Mouse (Mus musculus): ENCODE results near the gene Tbx1. TPM values are rescaled to one million over a fixed set of nuclear protein-coding genes. Genes with fewer than 3 reads are reported as not detected.

Tbx1 gene
- polyA plus RNA-seq (2021): 0.13 TPM

DNA sequence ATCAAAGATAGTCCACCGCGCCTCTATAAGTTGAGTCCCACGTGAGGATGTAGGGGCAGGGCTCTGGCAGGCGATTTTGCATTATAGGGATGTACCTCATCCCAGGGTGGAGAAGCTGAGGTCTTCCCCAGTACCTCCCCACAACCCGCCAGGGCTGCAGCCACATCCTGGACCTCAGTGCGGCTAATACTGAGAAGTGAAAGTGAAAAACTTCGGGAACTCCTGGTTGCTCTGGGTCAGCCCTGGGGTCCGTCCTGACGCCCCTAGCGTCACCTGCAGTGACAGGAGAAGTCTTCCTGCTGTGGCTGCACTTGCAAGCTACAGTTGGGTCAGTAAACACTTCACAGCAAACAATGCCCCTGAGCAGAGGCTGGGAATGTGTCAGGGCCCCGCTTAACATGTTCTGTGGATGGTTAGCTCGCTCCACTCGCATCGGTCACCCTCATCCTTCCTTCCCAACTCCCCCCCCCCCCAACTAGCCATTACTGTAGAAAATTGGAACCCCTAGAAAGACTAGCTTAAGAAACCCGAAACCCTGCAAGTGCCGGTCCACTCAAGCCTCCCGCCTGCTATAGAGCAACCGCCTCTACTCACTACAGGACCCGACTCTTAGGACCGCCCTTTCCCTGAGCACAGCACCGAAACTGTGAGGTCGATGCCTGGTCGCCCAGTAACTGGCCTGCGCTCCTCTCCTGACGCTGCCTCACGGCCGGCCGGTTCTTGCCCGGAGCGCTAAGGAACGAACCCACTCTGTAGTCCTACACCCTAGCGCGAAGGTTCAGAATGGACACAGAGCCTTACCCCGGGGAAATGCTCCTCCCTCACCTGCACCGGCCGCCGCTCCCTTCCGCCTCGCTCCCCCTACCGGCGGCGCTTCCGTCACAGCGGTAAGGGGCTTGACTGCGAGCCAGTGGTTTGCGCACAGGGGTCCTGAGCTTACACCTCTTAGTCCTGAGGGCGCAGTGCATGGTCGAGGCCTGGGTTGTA, at the start of gene Tbx1:
Tbx1 (minus strand) TSS at position 868 of the 987 bp plus-strand sequence.
- TF ChIP-seq CTCF (IDR thresholded peaks at IDR 0.05): no peak
- ChIA-PET CTCF (no interaction called here), POLR2A (no interaction called here)
- peaks cover 36% of the 10 kb centered on the region for H3K27me3 ChIP-seq
- in situ Hi-C loops (cut with MboI; ENCODE audit: low pct_unique_long_range_greater_than_20kb): no loop called here
- ATAC-seq: no peak
- DNase-seq (ENCODE audit: low read depth, low spot score): no peak

- no peak for TF ChIP-seq CTCF (IDR thresholded peaks at IDR 0.05)
- ATAC-seq: no peak
- CTCF ChIA-PET: no interaction called here
- in situ Hi-C loops (cut with MboI; ENCODE audit: low pct_unique_long_range_greater_than_20kb): loop anchor here (5.0 kb wide), 1 partner anchor 33 kb away; no protein-coding TSS in a partner anchor
- POLR2A ChIA-PET: interaction anchor here (1.5 kb wide), 1 partner anchor 47 kb away, joined by 4 read pairs; no protein-coding TSS in a partner anchor
- DNase-seq (ENCODE audit: low read depth, low spot score): no peak
- peaks cover 5% of the 10 kb centered on the region for H3K27me3 ChIP-seq
These were observed 49.0 kb upstream of the Tbx1 start for GRCm38 (mm10) chr16:18639382-18639929.

DNA sequence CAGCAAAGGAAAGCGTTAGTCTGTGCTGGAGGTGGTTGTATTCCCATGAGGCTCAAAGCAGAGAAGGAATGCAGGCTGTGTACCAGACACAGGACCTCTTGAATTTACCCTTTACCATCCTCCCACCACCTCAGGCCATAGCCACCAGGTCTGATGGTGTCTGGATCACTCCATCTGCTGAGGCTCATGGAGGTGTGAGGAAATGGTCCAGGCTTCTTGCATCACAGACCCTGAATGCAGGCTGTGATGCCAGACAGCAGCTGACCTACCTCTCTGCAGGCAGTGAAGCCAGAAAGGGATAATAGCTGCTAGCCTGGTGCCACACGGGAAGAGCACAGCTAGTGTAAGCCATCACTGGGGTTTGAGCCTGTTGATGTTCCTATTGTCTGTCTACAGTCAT, 47.9 kb upstream of the Tbx1 start:
- in situ Hi-C loops (cut with MboI; ENCODE audit: low pct_unique_long_range_greater_than_20kb): loop anchor here (5.0 kb wide), 1 partner anchor 34 kb away; no protein-coding TSS in a partner anchor
- TF ChIP-seq CTCF (IDR thresholded peaks at IDR 0.05): no peak
- ATAC-seq (no peak), DNase-seq (ENCODE audit: low read depth, low spot score) (no peak)
- ChIA-PET POLR2A (interaction anchor here (1.5 kb wide), 1 partner anchor 48 kb away, joined by 4 read pairs; no protein-coding TSS in a partner anchor), CTCF (interaction anchor here (1.2 kb wide), 1 partner anchor 194 kb away, joined by 3 read pairs; no protein-coding TSS in a partner anchor)
- peaks cover 5% of the 10 kb centered on the region for H3K27me3 ChIP-seq

DNA sequence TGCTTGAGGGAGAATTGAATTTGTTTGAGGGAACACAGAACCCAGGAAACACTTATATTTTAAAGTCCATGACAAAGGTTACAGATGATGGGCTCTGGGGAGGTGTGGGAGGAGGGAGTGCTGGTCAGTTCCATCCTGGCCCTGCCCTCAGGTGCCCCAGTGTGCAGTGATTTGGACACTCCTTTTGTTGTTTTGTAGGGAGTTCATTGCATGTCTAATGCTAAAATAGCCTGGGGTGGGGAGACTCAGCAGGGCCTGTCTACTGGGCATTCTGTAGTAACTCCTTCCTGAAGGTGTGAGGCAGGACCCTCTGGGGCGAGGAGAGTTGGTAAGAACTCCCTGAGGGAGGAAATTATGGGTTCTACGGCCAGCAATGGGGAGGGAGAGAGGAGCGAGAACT, 46.3 kb upstream of the Tbx1 start:
- TF ChIP-seq CTCF (IDR thresholded peaks at IDR 0.05): no peak
- in situ Hi-C loops (cut with MboI; ENCODE audit: low pct_unique_long_range_greater_than_20kb): loop anchor here (5.0 kb wide), 1 partner anchor 35 kb away; no protein-coding TSS in a partner anchor
- no peak for DNase-seq (ENCODE audit: low read depth, low spot score)
- peaks cover 5% of the 10 kb centered on the region for H3K27me3 ChIP-seq
- no peak for ATAC-seq
- ChIA-PET POLR2A (no interaction called here), CTCF (no interaction called here)

GRCm38 (mm10) chr16:18636401-18636800, 45.9 kb upstream of the Tbx1 start:
- peaks cover 5% of the 10 kb centered on the region for H3K27me3 ChIP-seq
- no peak for DNase-seq (ENCODE audit: low read depth, low spot score)
- CTCF ChIA-PET: interaction anchor here (1.0 kb wide), 1 partner anchor 193 kb away, joined by 3 read pairs; no protein-coding TSS in a partner anchor
- in situ Hi-C loops (cut with MboI; ENCODE audit: low pct_unique_long_range_greater_than_20kb): loop anchor here (5.0 kb wide), 1 partner anchor 36 kb away; no protein-coding TSS in a partner anchor
- POLR2A ChIA-PET: no interaction called here
- no peak for TF ChIP-seq CTCF (IDR thresholded peaks at IDR 0.05)
- ATAC-seq: no peak

DNA sequence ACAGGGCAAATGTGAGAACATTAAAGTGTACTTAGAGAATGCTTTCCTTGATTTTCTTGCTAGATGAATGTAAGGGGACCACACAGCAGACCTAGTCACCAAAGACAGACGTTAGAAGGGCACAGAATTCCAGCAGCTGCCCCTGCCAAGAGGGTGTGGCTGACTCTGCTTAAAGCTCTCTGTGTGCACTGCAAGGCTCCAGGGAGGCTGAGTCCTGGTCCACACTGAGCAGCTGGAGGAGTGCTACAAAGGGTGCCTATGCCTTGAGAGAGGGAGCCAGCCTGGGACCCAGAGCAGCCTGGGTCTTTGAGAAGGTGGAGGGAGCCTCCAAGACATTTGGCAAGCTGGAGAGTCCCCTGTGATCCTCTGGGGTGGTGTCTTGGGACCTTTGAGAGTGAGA, 42.9 kb upstream of the Tbx1 start:
- POLR2A ChIA-PET: no interaction called here
- in situ Hi-C loops (cut with MboI; ENCODE audit: low pct_unique_long_range_greater_than_20kb): no loop called here

GRCm38 (mm10) chr16:18632816-18633215, 42.3 kb upstream of the Tbx1 start:
- in situ Hi-C loops (cut with MboI; ENCODE audit: low pct_unique_long_range_greater_than_20kb): no loop called here
- no peak for ATAC-seq
- CTCF ChIA-PET: interaction anchor here (1.3 kb wide), 1 partner anchor 13 kb away, joined by 3 read pairs; no protein-coding TSS in a partner anchor
- no peak for TF ChIP-seq CTCF (IDR thresholded peaks at IDR 0.05)
- no peaks in the 10 kb centered on the region for H3K27me3 ChIP-seq
- no peak for DNase-seq (ENCODE audit: low read depth, low spot score)
- POLR2A ChIA-PET: no interaction called here

More for the DNA sequence above, 42.9 kb upstream of the Tbx1 start:
- CTCF ChIA-PET: interaction anchor here (1.3 kb wide), 1 partner anchor 14 kb away, joined by 3 read pairs; no protein-coding TSS in a partner anchor
- no peak for TF ChIP-seq CTCF (IDR thresholded peaks at IDR 0.05)
- ATAC-seq (no peak), DNase-seq (ENCODE audit: low read depth, low spot score) (no peak)
- no peaks in the 10 kb centered on the region for H3K27me3 ChIP-seq

DNA sequence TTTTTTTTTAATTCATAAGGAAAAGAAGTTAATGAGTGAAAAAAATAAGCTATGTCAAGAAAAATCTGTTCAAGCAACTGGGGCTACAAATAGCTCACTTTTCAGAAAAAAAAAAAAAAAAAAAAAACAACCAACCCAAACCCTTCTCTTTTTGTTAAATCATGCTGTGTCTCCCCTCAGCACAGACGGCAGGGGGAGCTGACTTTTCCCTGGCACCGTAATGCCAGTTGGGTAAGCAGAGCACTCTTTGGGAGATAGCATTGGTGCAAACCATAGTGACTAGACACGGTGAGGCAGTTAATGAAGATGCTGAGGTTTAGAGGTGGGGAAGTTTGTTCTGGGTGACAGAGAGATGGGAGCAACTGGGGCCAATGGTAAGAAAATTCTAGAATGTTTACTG, 41.6 kb upstream of the Tbx1 start:
- no peak for TF ChIP-seq CTCF (IDR thresholded peaks at IDR 0.05)
- ATAC-seq (no peak), DNase-seq (ENCODE audit: low read depth, low spot score) (no peak)
- CTCF ChIA-PET: interaction anchor here (1.3 kb wide), 1 partner anchor 12 kb away, joined by 3 read pairs; no protein-coding TSS in a partner anchor
- POLR2A ChIA-PET: no interaction called here
- in situ Hi-C loops (cut with MboI; ENCODE audit: low pct_unique_long_range_greater_than_20kb): no loop called here
- H3K27me3 ChIP-seq: no peaks in the 10 kb centered on the region

DNA sequence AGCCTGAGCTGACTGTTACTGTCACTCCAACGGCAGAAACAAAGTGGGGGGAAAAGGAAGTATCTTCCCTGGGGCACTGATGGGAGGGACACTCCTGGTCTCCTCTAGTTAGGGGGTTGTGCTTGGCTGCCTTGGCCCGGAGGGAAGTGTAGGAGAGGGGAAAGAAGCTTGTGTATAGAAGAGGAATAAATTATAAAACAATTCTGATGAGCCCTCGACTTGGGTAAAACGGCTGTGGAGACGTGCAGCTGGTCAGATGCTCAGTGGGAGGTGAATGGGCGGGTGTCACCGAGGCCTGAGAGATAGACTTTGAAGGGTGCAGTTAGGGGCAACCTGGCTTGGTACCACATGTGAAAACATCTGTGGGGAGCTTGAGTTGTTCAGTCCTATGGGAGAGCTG, 40.7 kb upstream of the Tbx1 start:
- in situ Hi-C loops (cut with MboI; ENCODE audit: low pct_unique_long_range_greater_than_20kb): no loop called here
- no peak for DNase-seq (ENCODE audit: low read depth, low spot score)
- no peak for ATAC-seq
- POLR2A ChIA-PET: no interaction called here
- H3K27me3 ChIP-seq: no peaks in the 10 kb centered on the region
- CTCF ChIA-PET: no interaction called here
- no peak for TF ChIP-seq CTCF (IDR thresholded peaks at IDR 0.05)

DNA sequence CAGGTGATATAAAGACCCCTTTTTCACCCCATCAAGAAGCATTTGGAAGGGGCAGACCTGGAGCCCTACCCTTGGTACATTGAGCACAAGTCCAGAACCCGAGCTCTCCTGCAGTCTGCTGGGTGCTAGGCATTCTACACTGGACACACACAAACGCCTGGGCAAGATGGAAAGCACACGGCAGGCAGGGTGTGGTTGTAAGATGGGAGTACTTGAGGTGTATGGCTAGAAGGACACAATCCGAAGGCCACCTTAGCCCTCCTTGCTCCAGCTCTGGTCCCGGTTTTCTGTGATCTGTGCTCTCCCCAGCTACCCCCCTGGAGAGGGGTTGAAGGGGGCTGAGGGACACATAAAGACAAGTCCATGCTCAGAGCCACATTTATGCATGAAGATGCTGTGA, 39.8 kb upstream of the Tbx1 start:
- ChIA-PET CTCF (no interaction called here), POLR2A (no interaction called here)
- in situ Hi-C loops (cut with MboI; ENCODE audit: low pct_unique_long_range_greater_than_20kb): no loop called here
- H3K27me3 ChIP-seq: no peaks in the 10 kb centered on the region
- no peak for TF ChIP-seq CTCF (IDR thresholded peaks at IDR 0.05)
- ATAC-seq (no peak), DNase-seq (ENCODE audit: low read depth, low spot score) (no peak)

All from Patski (cell line).